Mouse (Mus musculus) myocyte (in vitro differentiated cells): ENCODE data around the gene Pogk. TPM values are rescaled to one million over a fixed set of nuclear protein-coding genes. Genes with fewer than 3 reads are reported as not detected.

Experiments used
- H3K27me3 ChIP-seq: one replicate; pipeline ENCODE4 v1.6.1; 2011; ENCODE audit not compliant: control insufficient read depth, insufficient read depth, insufficient read length
- H3K36me3 ChIP-seq: one replicate; pipeline ENCODE4 v1.6.1; 2011; ENCODE audit not compliant: control insufficient read depth, insufficient read depth
- H3K4me2 ChIP-seq: one replicate; pipeline ENCODE4 v1.6.1; 2011; ENCODE audit warnings: low read depth, control low read depth
- H3K4me3 ChIP-seq: one replicate; pipeline ENCODE4 v1.5.1; 2011; ENCODE audit warnings: mild to moderate bottlenecking, control low read depth, moderate library complexity
- H3K79me2 ChIP-seq: one replicate; pipeline ENCODE4 v1.6.1; 2011; ENCODE audit not compliant: control insufficient read depth, insufficient read depth
- H3ac ChIP-seq: one replicate; pipeline ENCODE4 v1.6.1; 2011; ENCODE audit not compliant: control insufficient read depth, insufficient read length
- CEBPB ChIP-seq: IDR thresholded peaks from 2 replicates; pipeline ENCODE4 v1.6.1; 2011; ENCODE audit warnings: mild to moderate bottlenecking, moderate library complexity; ENCODE audit not compliant: poor library complexity, insufficient read depth, severe bottlenecking
- E2F4 ChIP-seq: IDR thresholded peaks from one replicate; pipeline ENCODE4 v1.6.1; 2011; ENCODE audit warnings: mild to moderate bottlenecking, control low read depth, moderate library complexity; ENCODE audit not compliant: insufficient read depth
- MAX ChIP-seq: IDR thresholded peaks from one replicate; pipeline ENCODE4 v1.6.1; 2011; ENCODE audit warnings: low read depth, mild to moderate bottlenecking, control low read depth
- MYOD1 ChIP-seq, 3 experiments: IDR thresholded peaks; one replicate each; pipeline ENCODE4 v1.6.1; 2011; ENCODE audit warnings: control low read depth in 2 of 3, low read depth in 2 of 3, mild to moderate bottlenecking in 2 of 3, moderate library complexity in 1 of 3; ENCODE audit not compliant: insufficient read length in 2 of 3, control insufficient read depth in 1 of 3
- MYOG ChIP-seq, 3 experiments: IDR thresholded peaks; one replicate each; pipeline ENCODE4 v1.6.1; 2011; ENCODE audit warnings: control low read depth in 2 of 3, low read depth in 2 of 3, mild to moderate bottlenecking in 2 of 3; ENCODE audit not compliant: insufficient read length in 2 of 3, control insufficient read depth in 1 of 3, insufficient read depth in 1 of 3
- POLR2A ChIP-seq: IDR thresholded peaks from one replicate; pipeline ENCODE4 v1.6.1; 2011; ENCODE audit warnings: low read depth, mild to moderate bottlenecking, control low read depth, moderate library complexity; ENCODE audit not compliant: insufficient read length
- POLR2AphosphoS2 ChIP-seq: IDR thresholded peaks from one replicate; pipeline ENCODE4 v1.6.1; 2011; ENCODE audit warnings: low read depth, control low read depth; ENCODE audit not compliant: insufficient read length
- REST ChIP-seq: IDR thresholded peaks from one replicate; pipeline ENCODE4 v1.6.1; 2011; ENCODE audit warnings: mild to moderate bottlenecking, control low read depth, moderate library complexity; ENCODE audit not compliant: insufficient read depth, insufficient read length
- SRF ChIP-seq: IDR thresholded peaks from one replicate; pipeline ENCODE4 v1.6.1; 2011; ENCODE audit warnings: low read depth; ENCODE audit not compliant: control insufficient read depth, insufficient read length
- TCF12 ChIP-seq: IDR thresholded peaks from one replicate; pipeline ENCODE4 v1.6.1; 2011; ENCODE audit warnings: mild to moderate bottlenecking, control low read depth; ENCODE audit not compliant: poor library complexity, insufficient read depth, severe bottlenecking
- TCF3 ChIP-seq: IDR thresholded peaks from one replicate; pipeline ENCODE4 v1.6.1; 2011; ENCODE audit warnings: low read depth, control low read depth; ENCODE audit not compliant: insufficient read length
- USF1 ChIP-seq: IDR thresholded peaks from one replicate; pipeline ENCODE4 v1.6.1; 2011; ENCODE audit warnings: low read depth, mild to moderate bottlenecking, control low read depth, moderate library complexity
- polyA plus RNA-seq: library from polyadenylated mRNA; unstranded; fragments of >200 nt; fragmentation: generic; extraction: Trizol; gene quantifications from one replicate; pipeline ENCODE4 v1.2.1, GENCODE M21; 2012; ENCODE audit warnings: missing spikeins

The Pogk gene
- polyA plus RNA-seq, 1 experiment: 6.2 TPM

GRCm38 (mm10) chr1:166344300-166345077 is 65.2 kb downstream of the Pogk start:
- H3K79me2 ChIP-seq: no peaks in the 10 kb centered on the region
- no peaks in the 10 kb centered on the region for H3K36me3 ChIP-seq
- TF ChIP-seq MYOD1 (IDR thresholded peaks at IDR 0.05; ENCODE audit: control insufficient read depth in 1 of 3, insufficient read length in 2 of 3, low read depth in 2 of 3): no peak
- TF ChIP-seq USF1: no peak
- no peak for TF ChIP-seq TCF3
- TF ChIP-seq MAX: no peak
- TF ChIP-seq POLR2AphosphoS2: no peak
- TF ChIP-seq MYOG (IDR thresholded peaks at IDR 0.05; ENCODE audit: control insufficient read depth in 1 of 3, insufficient read depth in 1 of 3, insufficient read length in 2 of 3, low read depth in 2 of 3): no peak
- TF ChIP-seq REST: no peak
- no peak for TF ChIP-seq CEBPB
- TF ChIP-seq POLR2A: no peak
- TF ChIP-seq SRF: no peak
- no peak overlapping the region for H3ac ChIP-seq
- H3K27me3 ChIP-seq: no peaks in the 10 kb centered on the region
- no peak overlapping the region for H3K4me2 ChIP-seq
- no peak overlapping the region for H3K4me3 ChIP-seq

DNA sequence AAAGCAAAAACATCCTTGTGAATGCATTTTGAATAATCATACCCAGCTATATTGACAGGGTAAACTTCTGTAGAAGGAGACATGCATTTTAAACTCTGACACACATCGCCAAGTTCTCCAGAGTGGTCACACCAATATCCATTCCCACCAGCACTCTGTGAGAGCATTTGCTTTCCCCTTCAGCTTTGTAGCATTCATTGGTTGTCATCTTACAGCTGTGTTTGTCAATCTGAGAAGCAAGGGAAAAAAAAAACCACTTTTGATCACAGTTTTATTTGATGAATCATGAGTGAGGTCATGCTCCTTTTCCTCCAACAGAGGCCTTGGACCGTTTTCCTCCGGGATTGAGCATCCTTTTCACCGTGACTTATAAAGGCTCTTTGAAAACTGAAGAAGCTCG is 66.1 kb downstream of the Pogk start:
- Histone ChIP-seq H3K4me3 (no peak overlapping the region), H3K36me3 (no peaks in the 10 kb centered on the region), H3K27me3 (no peaks in the 10 kb centered on the region), H3K79me2 (no peaks in the 10 kb centered on the region), H3K4me2 (no peak overlapping the region), H3ac (no peak overlapping the region)
- TF ChIP-seq MYOD1 (IDR thresholded peaks at IDR 0.05; ENCODE audit: control insufficient read depth in 1 of 3, insufficient read length in 2 of 3, low read depth in 2 of 3) (peak in 2 of 3 experiments; percentile 67 to 70), SRF (no peak)

DNA sequence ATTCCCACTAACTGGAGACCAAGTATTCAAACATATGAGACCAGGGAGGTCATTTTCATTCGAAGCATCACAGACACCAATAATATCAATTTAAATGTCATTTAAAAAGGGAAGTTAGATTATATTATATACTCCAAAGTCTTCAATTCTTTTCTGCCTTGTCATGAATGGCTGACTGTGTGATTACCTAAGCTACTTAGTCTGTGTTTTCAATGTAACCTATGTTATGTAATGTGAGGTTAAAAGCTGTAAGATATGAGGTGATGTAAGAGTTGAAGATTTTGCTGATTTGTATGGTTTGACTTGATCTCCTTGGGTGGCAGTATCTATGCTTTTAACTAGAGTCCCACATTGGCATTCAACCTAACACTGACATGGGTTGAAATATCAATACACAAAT is 67.1 kb downstream of the Pogk start:
- Histone ChIP-seq H3K4me2 (no peak overlapping the region), H3K36me3 (no peaks in the 10 kb centered on the region), H3K27me3 (no peaks in the 10 kb centered on the region), H3K4me3 (no peak overlapping the region), H3K79me2 (no peaks in the 10 kb centered on the region), H3ac (no peak overlapping the region)
- TF ChIP-seq E2F4 (no peak), USF1 (no peak), POLR2AphosphoS2 (no peak), MYOD1 (IDR thresholded peaks at IDR 0.05; ENCODE audit: control insufficient read depth in 1 of 3, insufficient read length in 2 of 3, low read depth in 2 of 3) (no peak), POLR2A (no peak)

DNA sequence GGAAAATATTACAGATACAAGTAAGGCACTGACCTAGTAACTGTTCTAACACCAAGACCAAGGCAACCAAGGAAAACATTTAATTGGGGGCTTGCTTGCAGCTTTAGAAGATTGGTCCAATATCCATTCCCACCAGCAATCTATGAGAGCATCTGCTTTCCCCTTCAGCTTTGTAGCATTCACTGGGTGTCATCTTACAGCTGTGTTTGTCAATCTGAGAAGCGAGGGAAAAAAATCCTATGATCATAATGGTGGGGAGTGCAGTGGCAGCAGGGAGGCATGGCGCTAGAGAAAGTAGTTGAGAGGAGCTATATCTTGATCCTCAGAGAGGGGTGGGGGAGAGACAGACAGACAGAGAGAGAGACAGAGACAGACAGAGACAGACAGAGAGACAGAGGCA is 67.6 kb downstream of the Pogk start:
- no peaks in the 10 kb centered on the region for H3K79me2 ChIP-seq
- no peak overlapping the region for H3K4me2 ChIP-seq
- H3K36me3 ChIP-seq: no peaks in the 10 kb centered on the region
- no peak overlapping the region for H3ac ChIP-seq
- no peak overlapping the region for H3K4me3 ChIP-seq
- no peak for TF ChIP-seq E2F4
- peak in 2 of 3 experiments; percentile 58 to 76 for TF ChIP-seq MYOD1 (IDR thresholded peaks at IDR 0.05; ENCODE audit: control insufficient read depth in 1 of 3, insufficient read length in 2 of 3, low read depth in 2 of 3)
- no peaks in the 10 kb centered on the region for H3K27me3 ChIP-seq

GRCm38 (mm10) chr1:166339110-166339509 is 70.6 kb downstream of the Pogk start:
- no peak for TF ChIP-seq USF1
- no peak for TF ChIP-seq TCF3
- TF ChIP-seq REST: no peak
- no peak for TF ChIP-seq MYOD1 (IDR thresholded peaks at IDR 0.05; ENCODE audit: control insufficient read depth in 1 of 3, insufficient read length in 2 of 3, low read depth in 2 of 3)
- TF ChIP-seq E2F4: no peak
- TF ChIP-seq SRF: no peak
- TF ChIP-seq MAX: no peak
- TF ChIP-seq CEBPB: no peak
- TF ChIP-seq POLR2A: no peak
- no peak for TF ChIP-seq TCF12
- no peak for TF ChIP-seq MYOG (IDR thresholded peaks at IDR 0.05; ENCODE audit: control insufficient read depth in 1 of 3, insufficient read depth in 1 of 3, insufficient read length in 2 of 3, low read depth in 2 of 3)
- TF ChIP-seq POLR2AphosphoS2: no peak
- Histone ChIP-seq H3K36me3 (no peaks in the 10 kb centered on the region), H3K79me2 (no peaks in the 10 kb centered on the region), H3ac (no peak overlapping the region), H3K27me3 (no peaks in the 10 kb centered on the region), H3K4me2 (no peak overlapping the region), H3K4me3 (no peak overlapping the region)

Other genes with a start within 250 kb of the Pogk start
- not detected for gene Mael, start 171.1 kb downstream of the Pogk start, polyA plus RNA-seq
- gene Ildr2, start 155.7 kb downstream of the Pogk start, polyA plus RNA-seq: 1.9 TPM
- 11.7 TPM for gene Tada1, start 30.8 kb downstream of the Pogk start, polyA plus RNA-seq
- gene Gm4846, start 87.7 kb upstream of the Pogk start, polyA plus RNA-seq: not detected
- not detected for gene Gm4847, start 237.8 kb upstream of the Pogk start, polyA plus RNA-seq